Mouse (Mus musculus) left cerebral cortex, adult 8-10 months (tissue): ENCODE measurements at regions not wholly inside any gene's neighbourhood (a gene's known extent, or its start where the extent isn't known, plus 50 kb on each side); places are given as distances from the start of the nearest gene placed in this dataset.

Source experiments
- DNase-seq, 2 experiments: peaks; one replicate each; pipeline ENCODE4 v3.0.0; 2022; ENCODE audit warnings: low spot score in 2 of 2

DNA sequence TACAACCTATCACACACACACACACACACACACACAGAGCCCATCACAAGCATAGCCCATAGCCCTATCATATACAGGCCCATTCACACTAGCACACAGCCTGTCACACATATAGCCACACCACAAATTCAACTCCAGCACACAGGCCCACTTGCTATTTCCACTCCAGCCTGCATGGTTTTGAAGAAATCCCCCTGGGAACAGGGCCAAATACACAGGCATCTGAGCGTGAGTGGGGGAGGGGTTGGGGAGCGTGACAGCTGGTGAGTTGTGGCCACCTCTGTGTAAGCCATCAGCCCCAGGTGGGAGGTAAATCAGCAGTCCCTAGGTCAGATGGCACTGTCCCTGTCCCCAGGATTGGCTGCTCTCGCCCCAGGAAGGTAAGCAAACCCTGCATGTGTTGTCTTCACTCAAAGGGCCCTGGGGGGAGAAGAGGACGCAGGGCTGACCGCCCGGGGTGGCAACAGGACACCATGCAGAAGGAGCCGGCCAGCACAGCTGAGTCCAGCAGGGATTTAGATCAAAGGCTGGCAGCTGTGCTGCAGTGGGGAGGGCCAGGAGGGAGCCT, 153.6 kb upstream of the Gm3448 start:
- DNase-seq, result no peak

DNA sequence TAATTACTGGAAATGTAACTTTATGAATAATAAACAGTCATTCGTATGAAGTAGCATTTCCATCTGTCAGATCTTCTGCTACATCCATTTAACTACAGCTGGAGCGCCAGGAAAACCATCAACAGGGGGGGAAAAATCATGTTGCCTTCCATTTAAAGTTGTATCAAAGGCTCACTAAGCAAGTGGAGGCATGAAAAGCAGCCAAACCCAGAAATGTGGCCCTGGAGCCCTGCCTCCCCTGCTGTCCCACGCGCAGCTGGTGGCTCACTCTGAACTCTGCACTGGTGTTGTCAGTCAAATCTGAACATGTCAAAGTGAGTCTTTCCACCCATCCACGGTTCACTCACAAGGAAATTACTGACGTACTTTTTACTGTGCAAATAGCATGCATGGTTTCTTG, 152.5 kb upstream of the Gm3448 start:
- no peak for DNase-seq

DNA sequence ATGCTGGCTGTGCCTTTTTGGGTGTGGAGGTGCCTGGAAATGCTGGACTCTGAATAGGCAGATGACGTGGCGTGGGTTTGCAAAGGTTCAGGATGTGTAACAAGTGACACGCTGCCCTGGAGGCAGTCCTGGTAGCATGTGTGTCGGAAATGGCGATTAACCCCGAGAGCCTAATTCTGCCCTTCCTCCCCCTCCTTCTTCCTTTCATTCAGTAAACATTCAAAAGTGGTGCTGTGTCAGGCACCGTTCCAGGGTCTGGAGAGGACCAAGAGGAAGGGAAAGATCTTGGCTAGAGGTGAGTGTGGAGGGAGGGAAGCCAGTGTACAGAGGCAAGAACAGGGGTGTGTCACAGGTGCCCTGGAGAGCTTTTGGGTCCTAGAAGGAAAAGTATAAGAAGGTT, 151.5 kb upstream of the Gm3448 start:
- DNase-seq, result no peak

DNA sequence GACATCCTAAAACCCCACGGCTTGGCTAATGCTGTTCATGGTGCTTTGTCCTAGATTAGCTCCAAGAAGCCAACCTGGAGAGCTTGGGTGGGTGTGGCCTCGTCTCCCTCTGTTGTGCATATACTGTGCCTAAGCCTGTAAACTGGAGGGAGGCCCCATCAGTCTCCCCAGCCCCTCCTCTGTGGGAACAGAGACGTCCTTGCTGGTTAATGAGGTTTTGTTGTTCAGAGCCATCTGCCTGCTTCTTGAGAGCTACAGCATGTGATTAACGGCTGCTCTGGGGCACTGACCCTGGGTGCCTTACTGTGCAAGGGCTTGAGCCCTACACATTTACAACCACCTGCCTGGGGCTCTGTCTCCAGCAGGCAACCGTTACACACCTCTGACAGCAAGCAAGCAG, 143.9 kb upstream of the Gm3448 start:
- no peak for DNase-seq

DNA sequence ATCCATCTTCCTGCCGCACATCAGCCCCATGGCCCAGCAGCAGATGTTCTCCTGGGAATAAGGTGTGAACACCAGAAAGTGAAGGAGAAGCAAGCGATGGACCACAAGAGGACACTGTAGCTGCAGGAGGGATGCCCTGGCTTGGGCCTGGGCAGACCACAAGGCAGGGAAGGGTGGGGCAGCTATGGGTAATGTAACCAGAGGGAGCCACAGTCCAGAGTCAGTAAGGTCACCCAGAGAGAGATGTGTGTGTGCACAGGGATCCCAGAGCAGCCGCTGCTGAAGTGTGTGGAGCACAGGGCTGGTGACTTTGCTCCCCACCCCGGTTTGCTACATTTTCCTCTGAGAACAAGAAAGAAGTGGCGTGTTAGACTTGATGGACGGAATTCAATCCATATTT, 142.5 kb upstream of the Gm3448 start:
- no peak for DNase-seq

DNA sequence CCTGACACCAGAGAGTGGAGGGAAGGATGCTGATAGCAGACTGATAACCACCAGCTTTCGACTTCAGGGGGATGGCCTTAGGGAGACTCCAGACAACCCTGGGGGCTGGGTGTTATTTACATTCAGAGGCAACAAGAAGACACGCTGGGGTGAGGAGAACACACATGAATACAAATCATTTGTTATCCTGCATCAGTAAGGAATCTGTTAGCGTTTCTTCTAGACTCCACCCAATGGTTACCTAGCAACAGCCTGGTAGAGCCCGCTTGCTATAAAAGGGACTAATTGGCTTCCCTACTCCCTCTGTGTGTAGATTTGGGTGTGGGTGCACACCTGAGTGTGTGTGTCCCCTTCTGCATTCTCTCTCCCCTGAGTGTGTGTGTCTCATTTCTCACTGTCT, 140.8 kb upstream of the Gm3448 start:
- DNase-seq, result no peak

DNA sequence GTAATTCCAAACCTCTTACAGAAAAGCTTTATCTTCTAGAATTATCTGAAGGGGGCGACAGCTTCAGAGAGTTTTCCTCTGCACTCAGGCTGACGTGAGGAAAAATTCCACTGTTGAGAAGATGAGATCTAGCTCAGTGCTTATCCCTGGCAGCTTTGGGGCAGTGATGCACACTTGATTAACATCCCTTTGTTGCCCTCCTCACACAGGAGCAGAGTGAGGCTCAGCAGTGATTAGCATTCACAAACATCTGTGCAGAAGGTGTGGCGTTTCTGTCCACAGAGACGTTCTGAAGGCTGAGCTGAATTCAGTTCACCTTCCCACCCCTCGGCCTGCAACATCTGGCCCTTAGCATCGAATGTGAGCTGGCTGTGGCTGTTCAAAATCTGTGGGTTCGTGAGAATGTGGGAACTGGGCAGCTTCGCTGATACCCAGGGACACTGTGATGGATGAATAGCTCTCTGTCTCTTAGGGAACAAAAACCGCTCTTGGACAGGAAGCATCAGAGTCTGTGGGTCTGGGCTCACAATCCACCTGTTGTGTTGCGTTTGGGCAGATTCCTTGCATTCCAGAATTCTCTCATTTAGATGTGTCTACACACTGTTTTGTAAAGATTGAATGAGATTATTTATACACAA, 139.0 kb upstream of the Gm3448 start:
- DNase-seq, result no peak

DNA sequence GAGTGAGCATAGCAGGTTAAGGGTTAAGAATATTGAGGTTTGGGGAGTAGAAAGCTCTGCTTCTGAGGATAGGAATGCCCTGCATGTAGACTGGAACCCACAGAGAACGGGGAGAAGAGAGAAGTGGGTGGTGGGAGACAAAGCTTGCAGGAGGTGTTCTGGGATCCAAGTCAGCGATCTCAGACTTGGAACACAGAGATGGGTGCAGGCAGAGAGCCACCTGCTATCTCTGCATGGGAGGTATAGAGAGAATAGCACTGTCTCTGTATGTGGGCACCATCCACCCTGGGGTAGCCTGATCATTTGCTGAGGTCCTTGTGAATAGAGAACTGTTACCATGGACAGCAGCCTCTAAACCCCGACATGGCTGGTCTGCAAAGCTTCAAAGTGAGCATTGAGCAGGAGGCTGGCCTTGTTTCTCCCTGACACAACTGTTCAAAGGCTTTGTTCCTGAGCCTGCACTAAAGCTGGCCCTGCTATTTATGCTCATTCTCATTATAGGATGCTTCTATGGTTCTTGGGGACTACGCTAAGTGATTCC, 138.1 kb upstream of the Gm3448 start:
- DNase-seq, result peak in 1 of 2 experiments; percentile 18

DNA sequence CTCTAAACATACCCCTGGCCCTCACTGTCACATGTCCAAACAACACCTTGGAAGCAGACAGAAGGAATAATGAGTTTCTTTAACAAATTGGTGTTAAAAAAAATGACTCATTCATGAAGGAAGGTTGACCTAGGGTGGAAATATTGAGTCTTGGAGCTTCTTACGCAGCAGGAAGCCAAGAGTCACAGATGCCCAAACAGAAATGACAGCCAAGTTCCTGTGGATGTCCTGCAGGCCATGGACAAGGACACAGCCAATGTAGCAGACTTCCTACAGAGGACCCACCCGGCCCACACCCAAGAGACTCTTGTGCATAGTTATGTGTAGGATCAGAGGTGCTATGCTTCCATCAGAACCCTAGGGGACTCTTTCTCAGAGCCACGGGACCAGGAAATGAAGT, 136.1 kb upstream of the Gm3448 start:
- no peak for DNase-seq

DNA sequence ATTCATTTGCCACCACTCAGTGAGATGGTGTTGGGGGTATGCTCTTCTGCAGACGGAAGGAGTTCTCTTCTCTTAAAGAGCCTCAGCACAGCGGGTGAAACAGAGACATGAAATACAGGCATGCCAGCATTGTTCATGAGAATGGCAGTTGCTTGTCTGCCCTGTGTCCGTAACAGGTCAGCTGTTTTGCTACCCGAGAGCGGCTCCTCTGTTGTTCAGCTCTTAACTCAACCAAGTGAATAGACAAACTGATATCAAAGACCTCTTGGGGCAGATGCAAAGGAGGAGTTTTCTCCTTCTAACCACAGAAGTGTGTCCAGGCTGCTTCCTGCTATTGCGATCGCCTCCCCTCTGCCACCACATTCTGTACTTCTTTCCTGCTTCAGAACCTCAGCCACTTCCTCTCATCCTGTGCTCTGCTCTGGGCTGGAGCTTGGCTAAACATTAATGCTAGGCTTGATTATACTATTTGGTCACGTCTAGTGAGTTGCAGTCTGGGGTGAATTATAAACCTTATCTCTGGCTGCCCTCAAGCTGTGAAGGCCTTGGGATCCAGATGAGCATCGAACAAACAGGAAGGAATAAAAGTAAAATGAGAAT, 133.1 kb upstream of the Gm3448 start:
- DNase-seq, result no peak

DNA sequence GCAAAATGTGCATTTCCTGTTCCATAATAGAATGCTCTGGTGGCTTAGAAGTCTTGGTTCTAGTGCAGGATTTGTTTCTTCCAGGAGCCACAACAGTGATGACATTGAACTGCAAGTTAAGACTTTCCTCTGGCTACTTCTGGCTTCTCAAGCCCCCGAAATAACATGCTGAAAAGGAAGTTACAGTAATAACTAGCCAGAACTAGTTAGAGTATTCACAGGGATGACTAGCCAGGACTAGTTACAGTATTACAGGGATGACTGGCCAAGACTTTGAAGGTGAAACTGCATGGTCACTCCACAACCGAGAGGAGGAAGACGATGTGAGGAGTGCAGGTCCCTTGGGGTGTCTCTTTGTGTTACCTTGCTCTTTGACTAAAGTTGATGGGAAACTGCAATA, 126.6 kb upstream of the Gm3448 start:
- no peak for DNase-seq

DNA sequence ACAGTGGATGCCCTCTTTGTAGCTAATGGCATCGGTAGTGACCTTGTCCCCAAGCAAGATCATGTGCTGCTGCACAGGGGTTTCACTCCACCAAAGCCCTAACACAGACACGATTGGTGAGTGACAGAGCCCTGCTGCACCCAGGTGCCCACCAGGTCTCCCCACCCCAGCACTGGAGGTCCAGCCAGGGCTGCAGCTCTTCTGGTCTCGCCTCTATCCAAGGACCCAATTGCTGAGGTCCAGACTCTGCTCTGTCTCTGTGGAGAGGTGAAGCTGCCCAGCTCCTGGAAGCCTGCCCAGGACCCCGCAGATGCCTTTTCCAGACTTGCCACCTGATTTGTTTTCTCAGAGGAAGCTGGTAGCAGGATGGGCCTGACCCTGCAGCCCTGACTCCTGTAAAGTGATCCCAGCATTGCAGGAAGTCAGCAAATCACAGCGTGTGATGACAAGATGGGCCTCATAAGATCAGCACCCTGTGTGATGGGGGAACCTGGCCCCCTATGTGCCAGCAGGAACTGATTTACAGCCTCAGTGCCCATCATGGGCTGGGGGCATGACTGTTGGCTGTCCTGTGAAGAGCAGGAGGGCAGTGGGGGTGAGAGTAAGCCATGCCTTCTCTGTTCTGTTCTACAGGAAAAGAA, 116.5 kb upstream of the Gm3448 start:
- DNase-seq, result no peak

DNA sequence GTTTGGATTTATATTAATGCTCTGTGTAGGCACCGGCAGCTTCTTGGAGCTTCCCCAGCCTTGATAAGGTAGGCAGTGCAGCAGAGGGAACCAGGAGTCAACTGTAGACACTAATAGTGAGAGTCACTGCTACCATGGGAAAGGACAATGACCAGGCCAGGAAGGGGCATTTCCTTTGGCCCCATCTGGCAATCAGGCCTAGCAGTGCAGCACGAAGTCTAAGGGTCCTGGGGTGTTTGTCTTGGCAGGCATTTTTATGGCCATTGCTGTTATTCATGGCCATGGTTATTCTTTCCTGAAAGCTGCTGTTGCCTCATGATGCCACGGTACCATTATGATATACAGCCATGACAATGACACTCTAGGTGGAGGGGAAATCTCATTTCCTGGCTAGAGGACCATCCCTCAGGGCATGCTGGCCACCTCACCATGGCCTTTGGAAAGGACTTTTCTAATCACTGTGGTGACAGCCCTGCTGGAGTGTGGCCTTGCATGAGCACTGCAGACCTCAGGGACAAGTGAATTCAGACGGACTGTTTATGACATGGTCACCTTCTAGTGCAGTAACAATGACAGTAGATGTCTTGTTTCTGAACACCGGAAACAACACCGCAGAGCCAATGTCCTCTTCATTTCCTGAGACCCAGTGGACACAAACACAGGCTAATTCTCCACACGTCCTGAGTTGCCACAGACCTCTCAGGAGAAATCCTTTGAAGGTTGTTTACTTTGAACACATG, 111.8 kb upstream of the Gm3448 start:
- DNase-seq, result no peak

DNA sequence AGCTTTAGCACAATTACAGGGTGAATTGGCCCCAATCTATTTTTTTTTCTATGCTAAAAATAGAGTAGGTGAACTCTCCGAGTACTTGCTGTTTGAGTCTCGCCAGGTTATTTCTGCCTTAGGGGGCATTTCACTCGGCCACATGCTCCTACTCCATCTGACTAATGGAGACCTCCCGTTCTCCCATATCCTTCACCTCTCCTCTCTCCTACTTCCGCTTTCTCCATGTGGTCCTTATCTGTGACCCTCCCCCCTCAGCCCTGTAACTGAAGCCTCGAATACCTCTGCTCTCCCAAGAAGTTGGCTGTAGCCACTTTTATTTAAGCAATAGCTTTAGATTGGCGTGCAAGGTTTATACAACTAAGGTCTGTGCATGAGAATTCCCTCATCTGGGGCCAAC, 111.1 kb upstream of the Gm3448 start:
- DNase-seq, result no peak

DNA sequence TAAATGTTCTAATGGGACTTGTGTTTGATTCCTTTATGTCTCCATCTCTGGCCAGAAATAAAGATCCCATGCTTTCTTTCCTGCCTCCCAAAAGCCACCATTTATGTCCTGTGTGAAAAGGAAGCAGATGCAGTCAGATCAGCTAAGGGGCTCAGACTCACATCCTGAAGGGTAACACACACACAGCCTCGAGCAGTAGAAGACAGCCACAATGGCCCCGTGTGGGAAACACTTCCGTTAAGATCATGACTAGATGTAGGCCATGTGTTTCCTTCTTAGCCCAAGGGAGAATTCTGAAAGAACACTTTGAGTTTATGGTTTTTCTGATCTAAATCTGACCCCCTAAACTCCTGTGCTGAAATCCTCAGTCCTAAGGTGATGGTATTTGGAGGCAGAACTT, 110.4 kb upstream of the Gm3448 start:
- no peak for DNase-seq

DNA sequence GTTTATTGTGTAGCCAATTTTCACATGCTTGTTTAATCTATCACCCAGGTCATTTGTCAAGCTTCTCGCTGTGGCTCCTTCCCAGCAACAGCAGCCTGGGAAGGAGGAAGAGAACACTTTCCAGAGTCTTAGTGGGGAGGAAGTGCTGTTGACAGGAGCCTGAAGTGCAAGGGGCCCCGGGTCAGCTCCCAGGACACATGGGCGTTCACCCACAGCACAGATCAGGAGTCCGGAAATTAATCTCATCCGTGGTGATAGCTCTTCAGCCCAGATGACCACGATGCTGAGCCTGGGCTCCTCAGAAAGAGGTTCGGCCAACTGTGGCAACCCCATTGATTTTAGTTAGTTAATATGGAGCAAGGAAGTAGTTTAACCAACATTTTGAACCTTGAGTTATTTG, 105.3 kb upstream of the Gm3448 start:
- no peak for DNase-seq

DNA sequence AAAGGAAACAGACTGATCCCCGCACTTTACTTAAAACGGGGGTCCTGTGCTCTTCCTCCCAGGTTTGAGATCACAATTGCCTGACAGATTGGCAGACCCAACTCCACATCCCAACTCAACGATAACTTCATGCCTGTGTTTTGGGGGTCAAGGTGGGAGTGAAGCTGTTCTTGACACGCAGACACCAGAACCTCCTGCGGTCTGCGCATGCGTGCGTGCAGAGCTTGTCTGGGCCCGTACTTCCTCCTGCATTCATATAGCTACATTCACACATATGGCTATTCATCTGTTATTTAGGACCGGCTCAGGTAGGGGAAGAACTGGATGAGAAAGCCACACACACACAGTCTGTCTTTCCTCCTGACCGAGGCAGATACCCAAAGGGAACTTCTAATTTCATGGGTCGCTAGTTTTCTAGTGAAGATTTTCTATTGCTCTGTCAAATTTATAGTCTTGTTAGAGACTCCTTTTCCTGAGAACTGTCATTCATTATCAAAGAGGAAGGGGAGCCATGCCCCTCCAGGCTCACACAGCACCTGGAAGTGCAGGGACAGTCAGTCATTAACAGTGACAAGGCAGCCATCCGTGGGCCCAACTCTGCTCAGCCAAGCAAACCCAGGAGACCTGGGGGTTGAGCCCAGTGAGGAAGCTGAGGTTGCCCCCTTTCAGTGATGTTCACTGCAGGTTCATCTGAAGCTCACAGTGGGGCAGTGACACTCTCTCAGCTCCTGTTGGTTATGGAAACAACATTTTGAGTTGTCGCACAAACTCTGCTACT, 104.0 kb upstream of the Gm3448 start:
- DNase-seq, result no peak

DNA sequence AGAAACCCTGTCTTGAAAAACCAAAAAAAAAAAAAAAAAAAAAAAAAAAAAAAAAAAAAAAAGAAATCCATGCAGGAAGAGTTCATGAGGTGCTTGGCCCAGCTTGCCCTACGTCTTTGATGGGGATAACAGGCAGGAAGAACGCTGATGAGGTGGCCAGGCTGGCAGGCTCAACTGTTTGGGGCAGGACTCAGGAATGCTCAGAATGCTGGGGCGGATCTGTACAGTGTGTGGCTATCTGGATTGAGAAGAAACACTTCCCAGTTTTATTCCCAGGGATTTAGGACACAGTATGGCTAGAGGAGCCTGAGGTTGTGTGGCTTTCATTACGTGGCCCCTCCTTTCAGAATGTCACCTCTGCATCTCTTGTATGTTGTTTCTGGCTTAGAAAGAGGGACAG, 99.1 kb upstream of the Gm3448 start:
- no peak for DNase-seq
